Mouse (Mus musculus): ENCODE results near the gene Ppp1r9a. TPM values are rescaled to one million over a fixed set of nuclear protein-coding genes. Genes with fewer than 3 reads are reported as not detected.
A peak's percentile ranks its signal among the peaks of the same experiment; 100 is the strongest.

The Ppp1r9a gene
- total and polyA plus RNA-seq, 3 experiments, result 0.03 TPM; not detected in 2

- H3K27me3 ChIP-seq (ENCODE audit: control insufficient read depth in 1 of 2, insufficient read depth in 2 of 2, low read length in 2 of 2), result peaks cover 0 to 3% of the 10 kb centered on the region in 2 experiments; a peak in 2 of 4 replicates
- no peaks in the 10 kb centered on the region for H3K79me2 ChIP-seq (ENCODE audit: control insufficient read depth, insufficient read depth, low read length, poor library complexity)
- no peak for TF ChIP-seq POLR2A (IDR thresholded peaks at IDR 0.05; ENCODE audit: control insufficient read depth in 1 of 2, insufficient read depth in 1 of 2, low read depth in 1 of 2, low read length in 2 of 2, poor library complexity in 1 of 2)
- no peak for TF ChIP-seq ZKSCAN1 (IDR thresholded peaks at IDR 0.05; ENCODE audit: low read depth, low read length)
- TF ChIP-seq JUND (IDR thresholded peaks at IDR 0.05; ENCODE audit: low read depth, low read length), result no peak
- TF ChIP-seq GABPA (IDR thresholded peaks at IDR 0.05; ENCODE audit: low read depth, low read length), result no peak
- TF ChIP-seq HCFC1 (IDR thresholded peaks at IDR 0.05; ENCODE audit: low read depth, low read length), result no peak
- no peak for TF ChIP-seq TAL1 (IDR thresholded peaks at IDR 0.05; ENCODE audit: low read length)
- no peak for TF ChIP-seq USF2 (IDR thresholded peaks at IDR 0.05; ENCODE audit: borderline replicate concordance in 1 of 2, insufficient read depth in 1 of 2, low read depth in 1 of 2, low read length in 2 of 2)
- TF ChIP-seq ETS1 (IDR thresholded peaks at IDR 0.05; ENCODE audit: low read depth, low read length), result no peak
- TF ChIP-seq CHD2 (IDR thresholded peaks at IDR 0.05; ENCODE audit: low read length), result no peak
- TF ChIP-seq KAT2A (conservative IDR thresholded peaks at IDR 0.05; ENCODE audit: low read depth, low read length), result no peak
- TF ChIP-seq SMC3 (IDR thresholded peaks at IDR 0.05; ENCODE audit: low read depth, low read length), result no peak
- TF ChIP-seq MAX (IDR thresholded peaks at IDR 0.05; ENCODE audit: low read length), result no peak
- no peak for TF ChIP-seq ELF1 (IDR thresholded peaks at IDR 0.05; ENCODE audit: low read depth, low read length)
- no peak for TF ChIP-seq RCOR1 (IDR thresholded peaks at IDR 0.05; ENCODE audit: low read depth, low read length)
- no peak for TF ChIP-seq E2F4 (IDR thresholded peaks at IDR 0.05; ENCODE audit: borderline replicate concordance, low read depth, low read length)
- no peak for TF ChIP-seq NRF1 (IDR thresholded peaks at IDR 0.05; ENCODE audit: insufficient read depth, low read depth, low read length, poor library complexity, severe bottlenecking)
- no peak for TF ChIP-seq ZC3H11A (IDR thresholded peaks at IDR 0.05; ENCODE audit: low read depth, low read length)
- TF ChIP-seq MEF2A (IDR thresholded peaks at IDR 0.05; ENCODE audit: extremely low read depth, insufficient replicate concordance, low read depth, low read length, poor library complexity, severe bottlenecking), result no peak
- TF ChIP-seq GATA1 (IDR thresholded peaks at IDR 0.05; ENCODE audit: low read depth, low read length), result no peak
- H3K4me1 ChIP-seq (ENCODE audit: control insufficient read depth in 1 of 2, insufficient read depth in 2 of 2, low read length in 2 of 2), result peaks cover 7 to 19% of the 10 kb centered on the region in 2 experiments; a peak in 3 of 4 replicates
- DNase-seq (ENCODE audit: low read depth, low spot score), result no peak
- H3K9ac ChIP-seq (ENCODE audit: control insufficient read depth, low read depth, low read length, poor library complexity, severe bottlenecking), result no peak overlapping the region
- no peaks in the 10 kb centered on the region for H3K9me3 ChIP-seq (replicated peaks; ENCODE audit: insufficient read depth, low read length)
- peaks cover 0 to 21% of the 10 kb centered on the region in 2 experiments; a peak in 2 of 4 replicates for H3K36me3 ChIP-seq (ENCODE audit: control insufficient read depth in 1 of 2, insufficient read depth in 2 of 2, low read length in 2 of 2)
- H3K27ac ChIP-seq (ENCODE audit: control insufficient read depth, low read depth, low read length), result no peak overlapping the region
- no peak overlapping the region for H3K4me3 ChIP-seq (ENCODE audit: control insufficient read depth in 1 of 2, insufficient read depth in 1 of 2, low read depth in 2 of 2, low read length in 2 of 2)
Observed at GRCm38 (mm10) chr6:5154786-5155185, 252.1 kb downstream of the Ppp1r9a start.

GRCm38 (mm10) chr6:5155313-5155927 is 252.7 kb downstream of the Ppp1r9a start:
- Histone ChIP-seq H3K9me3 (replicated peaks; ENCODE audit: insufficient read depth, low read length) (no peaks in the 10 kb centered on the region), H3K79me2 (ENCODE audit: control insufficient read depth, insufficient read depth, low read length, poor library complexity) (no peaks in the 10 kb centered on the region), H3K27me3 (ENCODE audit: control insufficient read depth in 1 of 2, insufficient read depth in 2 of 2, low read length in 2 of 2) (peaks cover 0 to 1% of the 10 kb centered on the region in 2 experiments; a peak in 2 of 4 replicates), H3K4me1 (ENCODE audit: control insufficient read depth in 1 of 2, insufficient read depth in 2 of 2, low read length in 2 of 2) (peaks cover 7 to 19% of the 10 kb centered on the region in 2 experiments; a peak in 3 of 4 replicates), H3K4me3 (ENCODE audit: control insufficient read depth in 1 of 2, insufficient read depth in 1 of 2, low read depth in 2 of 2, low read length in 2 of 2) (no peak overlapping the region), H3K36me3 (ENCODE audit: control insufficient read depth in 1 of 2, insufficient read depth in 2 of 2, low read length in 2 of 2) (peaks cover 0 to 21% of the 10 kb centered on the region in 2 experiments; a peak in 2 of 4 replicates), H3K9ac (ENCODE audit: control insufficient read depth, low read depth, low read length, poor library complexity, severe bottlenecking) (no peak overlapping the region), H3K27ac (ENCODE audit: control insufficient read depth, low read depth, low read length) (peak overlapping the region; percentile 53)
- peak; percentile 50 for DNase-seq (ENCODE audit: low read depth, low spot score)
- TF ChIP-seq EP300 (IDR thresholded peaks at IDR 0.05; ENCODE audit: low read depth in 1 of 2, low read length in 2 of 2) (peak; percentile 57 to 75), CHD1 (IDR thresholded peaks at IDR 0.05; ENCODE audit: low read depth, low read length) (no peak), ZC3H11A (IDR thresholded peaks at IDR 0.05; ENCODE audit: low read depth, low read length) (no peak), RAD21 (IDR thresholded peaks at IDR 0.05; ENCODE audit: low read depth, low read length) (no peak), SMC3 (IDR thresholded peaks at IDR 0.05; ENCODE audit: low read depth, low read length) (no peak), ELF1 (IDR thresholded peaks at IDR 0.05; ENCODE audit: low read depth, low read length) (no peak), BHLHE40 (IDR thresholded peaks at IDR 0.05; ENCODE audit: borderline replicate concordance, low read depth, low read length) (no peak), POLR2A (IDR thresholded peaks at IDR 0.05; ENCODE audit: control insufficient read depth in 1 of 2, insufficient read depth in 1 of 2, low read depth in 1 of 2, low read length in 2 of 2, poor library complexity in 1 of 2) (no peak), HCFC1 (IDR thresholded peaks at IDR 0.05; ENCODE audit: low read depth, low read length) (no peak), POLR2AphosphoS2 (IDR thresholded peaks at IDR 0.05; ENCODE audit: low read length) (no peak), MYB (IDR thresholded peaks at IDR 0.05; ENCODE audit: low read depth, low read length) (no peak), UBTF (IDR thresholded peaks at IDR 0.05; ENCODE audit: borderline replicate concordance, insufficient read depth, low read depth, low read length) (no peak), MXI1 (IDR thresholded peaks at IDR 0.05; ENCODE audit: low read depth, low read length) (no peak), MAFK (IDR thresholded peaks at IDR 0.05; ENCODE audit: borderline replicate concordance, low read depth, low read length) (no peak), MAZ (IDR thresholded peaks at IDR 0.05; ENCODE audit: low read depth, low read length) (no peak), CTCF (IDR thresholded peaks at IDR 0.05 in 2 of 3, conservative IDR thresholded peaks at IDR 0.05 in 1 of 3; ENCODE audit: control insufficient read depth in 1 of 3, insufficient read depth in 1 of 3, low read depth in 2 of 3, low read length in 3 of 3, poor library complexity in 1 of 3, severe bottlenecking in 1 of 3) (no peak), E2F4 (IDR thresholded peaks at IDR 0.05; ENCODE audit: borderline replicate concordance, low read depth, low read length) (no peak)
